Mouse (Mus musculus): ENCODE results near the gene Gli2. TPM values are rescaled to one million over a fixed set of nuclear protein-coding genes. Genes with fewer than 3 reads are reported as not detected.
A peak's percentile ranks its signal among the peaks of the same experiment; 100 is the strongest.

The Gli2 gene
- polyA plus RNA-seq, 1 experiment from 2014 or later, result 7.2 TPM

DNA sequence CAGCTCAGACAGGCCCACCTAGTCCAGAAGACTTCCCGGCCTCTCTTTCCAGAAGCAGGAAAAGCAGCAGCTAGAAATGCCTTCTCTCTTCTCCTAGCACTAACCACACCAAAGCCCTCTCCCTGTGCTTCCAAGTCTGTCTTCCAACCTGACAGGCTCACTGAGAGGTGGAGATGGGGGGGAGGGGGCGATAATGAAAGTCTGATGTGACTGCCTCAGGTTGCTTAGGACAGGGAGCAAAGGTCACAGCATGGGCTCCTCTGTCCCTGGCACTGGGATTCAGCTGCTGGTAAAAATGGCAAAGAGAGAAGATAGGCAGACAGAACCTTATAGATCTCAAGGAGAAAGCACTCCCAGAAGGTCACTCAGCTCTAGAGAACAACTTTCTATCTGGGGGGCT is 70.0 kb downstream of the Gli2 start:
- H3K27ac ChIP-seq, result peak overlapping the region; percentile 91
- no peaks in the 10 kb centered on the region for H3K36me3 ChIP-seq
- ATAC-seq, result no peak
- no peak overlapping the region for H3K4me3 ChIP-seq (replicated peaks)
- 42% methylated on average over 2 of the region's 2 CpGs for WGBS
- H3K4me1 ChIP-seq (replicated peaks), result peaks cover 38% of the 10 kb centered on the region
- H3K9ac ChIP-seq, result no peak overlapping the region
- H3K27me3 ChIP-seq (replicated peaks), result no peaks in the 10 kb centered on the region
- H3K4me2 ChIP-seq (replicated peaks), result no peak overlapping the region
- no peaks in the 10 kb centered on the region for H3K9me3 ChIP-seq

DNA sequence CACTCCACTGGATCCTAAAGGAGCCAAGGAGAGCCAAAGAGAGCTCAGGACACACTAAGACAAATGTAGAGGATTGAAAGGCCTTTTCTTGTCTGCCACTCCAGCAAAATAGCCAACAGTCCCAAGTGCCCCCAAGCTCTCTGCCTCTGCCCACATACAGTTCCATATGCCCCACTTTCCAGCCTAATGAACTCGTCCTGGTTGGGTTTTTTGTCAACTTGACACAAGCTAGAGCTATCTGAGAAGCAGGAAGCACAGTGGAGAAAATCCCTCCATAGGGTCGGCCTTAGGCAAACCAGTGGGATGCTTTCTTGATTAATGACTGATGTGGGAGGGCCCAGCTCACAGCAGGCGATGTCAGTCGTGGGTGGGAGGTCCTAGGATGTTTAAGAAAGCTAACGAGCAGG is 70.6 kb downstream of the Gli2 start:
- Histone ChIP-seq H3K27me3 (replicated peaks) (no peaks in the 10 kb centered on the region), H3K4me1 (replicated peaks) (peaks cover 38% of the 10 kb centered on the region), H3K36me3 (no peaks in the 10 kb centered on the region), H3K4me3 (replicated peaks) (no peak overlapping the region), H3K4me2 (replicated peaks) (peak overlapping the region; percentile 51), H3K9me3 (no peaks in the 10 kb centered on the region), H3K27ac (peak overlapping the region; percentile 91), H3K9ac (no peak overlapping the region)
- peak; percentile 69 for ATAC-seq
- 12% methylated on average over 5 of the region's 5 CpGs for WGBS

DNA sequence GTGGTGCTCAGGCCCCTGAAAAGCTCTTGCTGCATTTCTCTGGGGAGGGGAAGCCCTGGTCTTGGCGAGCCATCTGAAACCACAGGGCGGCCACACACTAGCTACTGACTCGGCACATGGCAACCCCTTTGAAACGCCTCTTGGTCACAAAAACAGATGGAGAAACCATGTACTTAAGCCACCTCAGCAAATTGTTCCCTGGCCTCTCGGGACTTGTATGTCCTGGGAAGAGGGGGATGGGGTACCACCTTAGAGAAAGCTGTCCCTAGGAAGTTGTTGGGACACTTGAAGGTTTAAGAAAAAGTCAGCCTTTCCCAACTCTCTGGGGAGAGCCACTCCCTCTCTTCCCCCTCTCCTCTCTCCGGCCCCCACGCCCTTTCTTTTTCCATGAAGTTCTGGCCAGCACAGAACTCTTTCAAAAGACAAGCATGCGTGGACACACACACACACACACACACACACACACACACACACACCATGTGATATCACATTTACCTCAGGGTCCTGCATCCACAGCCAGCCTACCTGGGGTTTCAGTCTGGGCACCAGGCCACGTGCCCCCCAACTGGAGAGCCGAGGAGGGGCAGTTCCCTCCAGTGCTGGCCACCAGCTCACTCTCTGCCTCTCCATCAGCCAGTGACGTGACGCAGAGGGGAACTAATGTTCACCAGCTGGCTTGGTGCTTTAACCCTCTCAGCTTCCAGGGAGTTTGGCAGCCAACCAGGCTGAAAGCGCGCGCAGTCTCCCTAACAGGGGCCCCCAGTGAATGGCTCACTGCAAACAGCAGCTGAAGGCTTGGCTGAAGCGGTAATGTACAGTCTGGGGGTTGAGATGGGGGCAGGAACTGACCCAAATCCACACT is 71.2 kb downstream of the Gli2 start:
- H3K36me3 ChIP-seq, result no peaks in the 10 kb centered on the region
- H3K9ac ChIP-seq, result peak overlapping the region; percentile 34
- peak overlapping the region; percentile 91 for H3K27ac ChIP-seq
- ATAC-seq, result peak; percentile 92
- no peaks in the 10 kb centered on the region for H3K9me3 ChIP-seq
- peak overlapping the region; percentile 51 for H3K4me2 ChIP-seq (replicated peaks)
- 21% methylated on average over 16 of the region's 16 CpGs for WGBS
- H3K27me3 ChIP-seq (replicated peaks), result no peaks in the 10 kb centered on the region
- H3K4me1 ChIP-seq (replicated peaks), result peaks cover 42% of the 10 kb centered on the region
- H3K4me3 ChIP-seq (replicated peaks), result peak overlapping the region; percentile 29

DNA sequence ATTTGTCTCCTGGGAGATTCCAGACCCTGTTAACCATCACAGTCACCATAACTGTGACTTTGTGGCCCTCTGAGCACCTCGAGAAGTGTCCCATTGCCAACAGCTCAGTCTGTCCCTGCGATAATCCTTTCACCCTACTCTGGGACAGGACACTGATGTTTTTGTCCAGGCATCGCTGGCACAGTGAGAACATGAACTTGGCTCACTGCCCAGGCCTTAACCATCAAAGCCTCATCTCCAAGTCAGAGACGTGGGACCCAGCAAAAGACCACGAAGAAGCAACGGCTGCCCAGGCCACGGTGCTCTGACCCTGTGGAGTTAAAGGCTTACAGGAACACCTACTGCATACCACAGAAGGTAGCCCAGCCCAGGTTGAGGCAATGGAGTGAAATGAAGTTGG is 72.8 kb downstream of the Gli2 start:
- ATAC-seq, result no peak
- no peaks in the 10 kb centered on the region for H3K9me3 ChIP-seq
- no peaks in the 10 kb centered on the region for H3K27me3 ChIP-seq (replicated peaks)
- no peaks in the 10 kb centered on the region for H3K36me3 ChIP-seq
- no peak overlapping the region for H3K27ac ChIP-seq
- H3K4me1 ChIP-seq (replicated peaks), result peaks cover 47% of the 10 kb centered on the region
- no peak overlapping the region for H3K4me3 ChIP-seq (replicated peaks)
- H3K4me2 ChIP-seq (replicated peaks), result peak overlapping the region; percentile 51
- no peak overlapping the region for H3K9ac ChIP-seq
- WGBS, result 46% methylated on average over 7 of the region's 7 CpGs

DNA sequence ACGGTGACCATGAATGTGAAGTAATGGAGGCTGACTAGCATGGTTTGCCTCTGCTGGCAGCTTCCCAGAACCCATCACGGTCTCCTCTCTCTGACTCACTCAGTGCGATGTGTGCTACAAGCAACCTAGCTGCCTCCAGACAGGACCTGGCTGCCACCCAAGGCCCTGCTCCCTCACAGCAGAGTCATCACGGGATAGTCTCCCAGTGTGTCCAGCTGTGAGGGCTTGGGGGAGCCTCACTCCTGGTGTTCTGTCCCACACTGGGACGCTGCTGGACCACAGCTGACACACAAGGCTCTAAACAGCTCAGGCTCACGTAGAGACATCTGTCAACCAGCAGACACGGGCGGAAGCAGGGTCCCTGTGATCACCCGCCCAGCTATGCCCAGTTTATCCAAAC is 76.8 kb downstream of the Gli2 start:
- Histone ChIP-seq H3K36me3 (0 out of 2 replicates have a peak, but pooled peaks cover 2% of the 10 kb centered on the region), H3K27me3 (replicated peaks) (no peaks in the 10 kb centered on the region), H3K9me3 (no peaks in the 10 kb centered on the region), H3K4me3 (replicated peaks) (no peak overlapping the region), H3K27ac (peak overlapping the region; percentile 83), H3K9ac (no peak overlapping the region), H3K4me2 (replicated peaks) (0 out of 2 replicates have a peak overlapping the region, but pooled peaks have one; percentile 4), H3K4me1 (replicated peaks) (peaks cover 24% of the 10 kb centered on the region)
- WGBS, result 41% methylated on average over 9 of the region's 9 CpGs
- peak; percentile 86 for ATAC-seq

DNA sequence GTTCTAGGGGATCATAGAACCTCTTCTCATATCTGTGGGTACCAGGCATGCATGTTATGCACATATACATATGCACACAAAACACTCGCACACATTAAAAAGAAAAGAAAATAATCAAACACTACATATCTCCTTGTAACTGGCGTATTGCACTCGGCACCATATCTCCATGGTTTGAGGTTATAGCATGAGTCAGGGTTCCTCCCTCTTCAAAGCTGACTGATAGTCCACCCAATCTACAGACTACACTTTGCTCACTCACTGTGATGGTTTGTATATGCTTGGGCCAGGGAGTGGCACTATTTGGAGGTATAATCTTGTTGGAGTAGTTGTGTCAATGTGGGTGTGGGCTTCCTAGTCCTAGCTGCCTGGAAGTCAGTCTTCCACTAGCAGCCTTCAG is 78.0 kb downstream of the Gli2 start:
- H3K4me3 ChIP-seq (replicated peaks), result no peak overlapping the region
- no peaks in the 10 kb centered on the region for H3K9me3 ChIP-seq
- WGBS, result 92% methylated on average over 3 of the region's 3 CpGs
- H3K4me1 ChIP-seq (replicated peaks), result peaks cover 13% of the 10 kb centered on the region
- H3K27ac ChIP-seq, result no peak overlapping the region
- no peaks in the 10 kb centered on the region for H3K27me3 ChIP-seq (replicated peaks)
- ATAC-seq, result no peak
- H3K36me3 ChIP-seq, result 0 out of 2 replicates have a peak, but pooled peaks cover 6% of the 10 kb centered on the region
- no peak overlapping the region for H3K4me2 ChIP-seq (replicated peaks)
- H3K9ac ChIP-seq, result no peak overlapping the region

DNA sequence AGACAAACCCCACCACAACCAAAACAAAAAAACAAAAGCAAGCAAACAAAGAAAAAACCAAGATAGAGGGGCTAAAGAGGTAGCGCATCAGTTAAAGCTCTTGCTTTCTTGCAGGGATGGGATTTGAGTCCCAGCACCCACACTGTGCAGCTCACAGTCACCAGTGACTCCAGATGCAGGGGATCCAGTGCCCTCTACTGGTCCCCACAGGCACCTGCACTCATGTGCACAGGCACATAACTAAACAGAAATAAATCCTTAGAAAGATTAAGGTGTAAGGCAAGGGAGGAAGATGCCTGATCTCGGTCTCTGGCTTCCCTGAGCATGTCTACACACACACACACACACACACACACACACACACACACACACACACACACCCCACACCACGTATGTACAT is 83.4 kb downstream of the Gli2 start:
- ATAC-seq, result no peak
- no peaks in the 10 kb centered on the region for H3K27me3 ChIP-seq (replicated peaks)
- WGBS, result 89% methylated on average over 3 of the region's 3 CpGs

DNA sequence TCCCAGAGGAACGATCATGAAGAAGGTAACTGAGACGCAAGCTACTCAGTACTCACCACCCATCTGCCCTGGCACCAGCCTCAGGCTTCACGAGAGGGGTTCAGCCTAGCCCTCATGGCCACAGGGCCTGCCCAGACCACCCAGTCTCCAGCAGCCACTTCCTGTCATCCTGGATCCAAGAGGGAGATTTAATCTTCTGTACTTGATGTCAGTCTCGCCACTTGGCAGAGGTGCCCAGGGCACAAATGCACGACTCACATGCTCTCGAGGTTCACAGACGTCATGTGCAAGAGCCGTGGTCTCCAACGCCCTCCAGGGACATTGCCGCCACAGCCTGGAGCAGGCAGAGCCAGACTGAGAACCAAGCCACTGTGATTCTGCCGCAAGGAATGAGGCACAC is 84.0 kb downstream of the Gli2 start:
- Histone ChIP-seq H3K36me3 (0 out of 2 replicates have a peak, but pooled peaks cover 6% of the 10 kb centered on the region), H3K9ac (no peak overlapping the region), H3K4me2 (replicated peaks) (no peak overlapping the region), H3K4me3 (replicated peaks) (no peak overlapping the region), H3K4me1 (replicated peaks) (no peaks in the 10 kb centered on the region), H3K27ac (no peak overlapping the region), H3K9me3 (no peaks in the 10 kb centered on the region), H3K27me3 (replicated peaks) (no peaks in the 10 kb centered on the region)
- WGBS, result 83% methylated on average over 11 of the region's 11 CpGs
- ATAC-seq, result no peak

More for the DNA sequence above, 83.4 kb downstream of the Gli2 start:
- H3K9ac ChIP-seq, result no peak overlapping the region
- no peaks in the 10 kb centered on the region for H3K9me3 ChIP-seq
- H3K36me3 ChIP-seq, result 0 out of 2 replicates have a peak, but pooled peaks cover 6% of the 10 kb centered on the region
- H3K4me1 ChIP-seq (replicated peaks), result no peaks in the 10 kb centered on the region
- H3K4me3 ChIP-seq (replicated peaks), result no peak overlapping the region
- H3K4me2 ChIP-seq (replicated peaks), result no peak overlapping the region
- no peak overlapping the region for H3K27ac ChIP-seq

DNA sequence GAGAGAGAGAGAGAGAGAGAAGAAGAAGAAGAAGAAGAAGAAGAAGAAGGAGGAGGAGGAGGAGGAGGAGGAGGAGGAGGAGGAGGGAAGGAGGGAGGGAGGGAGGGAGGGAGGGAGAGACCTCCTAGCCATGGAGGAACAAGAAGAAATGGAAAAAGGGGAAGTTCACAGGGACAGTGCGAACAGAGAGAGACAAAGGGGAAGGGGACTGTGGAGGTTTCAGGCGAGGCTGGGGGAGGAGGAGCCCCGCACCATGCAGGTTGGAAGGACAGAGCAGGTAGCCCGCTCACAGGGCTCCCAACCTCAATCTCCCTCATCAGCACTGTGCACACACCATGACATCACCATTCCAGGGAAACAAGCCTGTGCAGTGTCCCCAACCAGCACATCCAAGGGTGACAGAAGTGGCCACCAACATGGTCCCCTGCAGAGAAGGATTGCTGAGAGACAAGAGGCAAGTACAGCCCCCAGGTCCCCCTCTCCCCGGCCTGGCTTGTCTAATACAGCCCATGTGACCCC is 84.7 kb downstream of the Gli2 start:
- no peak overlapping the region for H3K27ac ChIP-seq
- no peak overlapping the region for H3K4me2 ChIP-seq (replicated peaks)
- ATAC-seq, result no peak
- H3K9me3 ChIP-seq, result no peaks in the 10 kb centered on the region
- H3K4me3 ChIP-seq (replicated peaks), result no peak overlapping the region
- WGBS, result 80% methylated on average over 5 of the region's 5 CpGs
- H3K27me3 ChIP-seq (replicated peaks), result no peaks in the 10 kb centered on the region
- H3K9ac ChIP-seq, result no peak overlapping the region
- H3K36me3 ChIP-seq, result 0 out of 2 replicates have a peak, but pooled peaks cover 6% of the 10 kb centered on the region
- H3K4me1 ChIP-seq (replicated peaks), result no peaks in the 10 kb centered on the region

DNA sequence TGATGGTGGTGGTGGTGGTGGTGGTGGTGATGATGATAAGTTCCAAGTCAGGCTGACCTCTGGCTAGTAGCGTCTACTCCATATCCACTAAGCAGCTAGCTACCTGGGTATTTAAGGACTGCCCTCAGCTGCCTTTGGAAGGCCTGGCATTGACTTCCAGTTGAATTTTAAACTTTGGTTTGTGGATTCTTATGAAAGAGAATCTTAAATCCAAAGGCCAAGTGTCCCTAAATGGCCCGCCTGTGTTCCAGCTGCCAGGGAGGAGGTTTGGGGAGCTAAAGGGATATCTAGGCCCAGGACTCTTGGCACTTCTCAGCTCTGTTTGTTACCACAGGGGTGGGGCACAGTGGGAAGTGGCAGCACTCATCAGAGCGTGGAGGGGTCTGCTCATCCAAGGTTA is 85.4 kb downstream of the Gli2 start:
- WGBS, result 81% methylated on average over 3 of the region's 3 CpGs
- H3K9ac ChIP-seq, result no peak overlapping the region
- ATAC-seq, result no peak
- no peaks in the 10 kb centered on the region for H3K4me1 ChIP-seq (replicated peaks)
- H3K27ac ChIP-seq, result no peak overlapping the region
- H3K4me2 ChIP-seq (replicated peaks), result no peak overlapping the region
- no peak overlapping the region for H3K4me3 ChIP-seq (replicated peaks)
- H3K9me3 ChIP-seq, result no peaks in the 10 kb centered on the region
- H3K27me3 ChIP-seq (replicated peaks), result no peaks in the 10 kb centered on the region
- 0 out of 2 replicates have a peak, but pooled peaks cover 4% of the 10 kb centered on the region for H3K36me3 ChIP-seq

DNA sequence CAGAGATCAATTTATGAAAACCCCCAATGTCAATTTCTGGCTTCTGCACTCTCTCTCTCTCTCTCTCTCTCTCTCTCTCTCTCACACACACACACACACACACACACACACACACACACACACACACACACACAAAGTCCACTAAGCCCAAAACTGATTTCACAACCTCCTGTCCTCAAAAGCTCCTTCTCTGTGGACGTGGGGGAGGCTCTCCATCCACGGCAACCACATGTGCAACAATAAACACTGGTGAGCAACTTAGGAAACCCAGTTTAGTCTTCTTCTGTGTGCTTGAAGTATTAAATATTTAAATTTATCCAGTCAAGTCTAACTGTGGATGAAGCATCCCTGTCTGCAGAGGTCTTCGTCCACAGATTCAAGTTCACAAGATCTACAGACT is 86.1 kb downstream of the Gli2 start:
- Histone ChIP-seq H3K27me3 (replicated peaks) (no peaks in the 10 kb centered on the region), H3K9me3 (no peaks in the 10 kb centered on the region), H3K4me2 (replicated peaks) (no peak overlapping the region), H3K27ac (no peak overlapping the region), H3K4me3 (replicated peaks) (no peak overlapping the region), H3K9ac (no peak overlapping the region), H3K4me1 (replicated peaks) (no peaks in the 10 kb centered on the region), H3K36me3 (0 out of 2 replicates have a peak, but pooled peaks cover 4% of the 10 kb centered on the region)
- no peak for ATAC-seq
- 61% methylated on average over 3 of the region's 3 CpGs for WGBS

DNA sequence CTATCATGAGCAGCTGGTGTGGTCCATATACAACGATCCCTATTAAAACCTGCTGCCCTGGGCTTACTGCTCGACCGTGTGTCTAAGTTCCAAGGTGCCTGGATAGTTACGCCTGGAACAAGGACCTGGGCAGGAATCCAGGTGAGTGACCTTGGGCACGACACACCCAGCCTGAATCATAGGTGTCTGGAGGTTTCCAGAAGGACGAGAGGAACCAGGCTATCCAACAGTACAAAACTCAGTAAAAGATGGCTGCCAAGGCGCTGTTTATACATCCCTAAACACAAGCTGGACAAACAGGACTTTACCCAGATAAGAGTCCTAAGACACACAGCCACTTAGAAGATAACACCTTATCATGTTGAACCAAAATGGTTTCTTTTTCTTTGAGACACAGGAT is 94.8 kb downstream of the Gli2 start:
- Histone ChIP-seq H3K27me3 (replicated peaks) (no peaks in the 10 kb centered on the region), H3K4me2 (replicated peaks) (no peak overlapping the region), H3K4me1 (replicated peaks) (peaks cover 25% of the 10 kb centered on the region), H3K9ac (no peak overlapping the region), H3K4me3 (replicated peaks) (no peak overlapping the region), H3K27ac (no peak overlapping the region), H3K36me3 (no peaks in the 10 kb centered on the region), H3K9me3 (no peaks in the 10 kb centered on the region)
- 69% methylated on average over 7 of the region's 7 CpGs for WGBS
- peak; percentile 55 for ATAC-seq

DNA sequence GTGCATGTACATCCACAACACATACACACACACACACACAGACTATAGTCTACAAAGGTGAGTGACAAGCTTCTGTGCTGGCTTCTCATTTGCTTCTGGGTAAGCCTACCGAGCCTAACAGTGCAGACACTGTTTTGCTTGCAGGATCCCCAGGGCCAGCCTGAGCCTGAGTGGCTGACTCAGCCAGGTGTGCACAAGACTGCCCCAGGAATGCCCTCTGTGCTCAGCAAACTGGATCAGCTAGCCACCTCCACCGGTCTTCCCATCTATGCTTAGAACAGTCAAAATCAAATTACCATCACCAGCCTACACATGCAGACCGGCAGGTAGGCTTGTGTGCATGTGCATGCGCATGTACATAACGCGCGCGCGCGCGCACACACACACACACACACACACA is 97.6 kb downstream of the Gli2 start:
- no peak overlapping the region for H3K4me3 ChIP-seq (replicated peaks)
- no peak overlapping the region for H3K9ac ChIP-seq
- no peak overlapping the region for H3K4me2 ChIP-seq (replicated peaks)
- H3K36me3 ChIP-seq, result no peaks in the 10 kb centered on the region
- H3K27me3 ChIP-seq (replicated peaks), result no peaks in the 10 kb centered on the region
- no peak for ATAC-seq
- WGBS, result 93% methylated on average over 11 of the region's 11 CpGs
- H3K27ac ChIP-seq, result no peak overlapping the region
- no peaks in the 10 kb centered on the region for H3K9me3 ChIP-seq
- peaks cover 25% of the 10 kb centered on the region for H3K4me1 ChIP-seq (replicated peaks)

Data from intestine, embryonic 15.5 days (tissue).